Mouse (Mus musculus) hindbrain, embryonic 14.5 days (tissue): ENCODE measurements around the gene Iqcn. TPM values are rescaled to one million over a fixed set of nuclear protein-coding genes. Genes with fewer than 3 reads are reported as not detected.

Source experiments
- ATAC-seq: fragments of 200-750 bp; cut with Nextera tagmentation; 2 replicates; pipeline ENCODE4 v1.8.0; 2017; ENCODE audit warnings: moderate number of reproducible peaks, mild to moderate bottlenecking, moderate TSS enrichment, moderate library complexity; ENCODE audit not compliant: low FRiP score
- DNase-seq: peaks from one replicate; pipeline ENCODE4 v3.0.0-alpha.2; 2015; ENCODE audit warnings: low spot score
- H3K27ac ChIP-seq: fragments of 300-500 bp; sonication (generic); 2 replicates; pipeline ENCODE4 v1.5.1; 2014; ENCODE audit warnings: mild to moderate bottlenecking, moderate library complexity
- H3K27me3 ChIP-seq: fragments of 300-500 bp; sonication (generic); 2 replicates; pipeline ENCODE4 v1.6.1; 2014; ENCODE audit warnings: mild to moderate bottlenecking, low read length, mixed read lengths; ENCODE audit not compliant: control insufficient read depth, insufficient read depth
- H3K36me3 ChIP-seq: fragments of 300-500 bp; sonication (generic); replicated peaks from 2 replicates; pipeline ENCODE4 v1.6.1; 2014; ENCODE audit not compliant: control insufficient read depth, insufficient read depth
- H3K4me1 ChIP-seq: fragments of 300-500 bp; sonication (generic); replicated peaks from 2 replicates; pipeline ENCODE4 v1.6.1; 2014; ENCODE audit warnings: antibody characterized with exemption, low read length, mixed read lengths; ENCODE audit not compliant: control insufficient read depth, insufficient read depth
- H3K4me2 ChIP-seq: fragments of 300-500 bp; sonication (generic); replicated peaks from 2 replicates; pipeline ENCODE4 v1.6.1; 2014; ENCODE audit warnings: mild to moderate bottlenecking, moderate library complexity
- H3K4me3 ChIP-seq: fragments of 300-500 bp; sonication (generic); replicated peaks from 2 replicates; pipeline ENCODE4 v1.5.1; 2014; ENCODE audit warnings: mild to moderate bottlenecking, low read length
- H3K9ac ChIP-seq: fragments of 300-500 bp; sonication (generic); 2 replicates; pipeline ENCODE4 v1.6.1; 2014
- H3K9me3 ChIP-seq: fragments of 300-500 bp; sonication (generic); 2 replicates; pipeline ENCODE4 v1.6.1; 2016; ENCODE audit warnings: low read length; ENCODE audit not compliant: control insufficient read depth
- WGBS: fragments of 180-500 bp; shearing (Covaris S2); extraction: QIAGEN DNeasy Blood & Tissue Kit; methylation state at CpG from one replicate; pipeline ENCODE4 v1.1.7; 2014; 5-methylcytosine and 5-hydroxymethylcytosine counted together
- polyA plus RNA-seq: library from polyadenylated mRNA; unstranded; fragments of >200 nt; fragmentation: Nextera tagmentation; extraction: Ambion mirVana; gene quantifications from 2 replicates; pipeline ENCODE4 v1.2.1, GENCODE M21; 2014

The Iqcn gene
- polyA plus RNA-seq, 1 experiment from 2014 or later: 0.15 TPM

GRCm38 (mm10) chr8:70687576-70687975 lies 15.7 kb upstream of the Iqcn start:
- no peaks in the 10 kb centered on the region for H3K9me3 ChIP-seq
- H3K4me3 ChIP-seq: no peak overlapping the region
- no peaks in the 10 kb centered on the region for H3K27me3 ChIP-seq
- DNase-seq (no peak), ATAC-seq (no peak)
- peaks cover 16% of the 10 kb centered on the region for H3K4me1 ChIP-seq
- H3K9ac ChIP-seq: no peak overlapping the region
- H3K27ac ChIP-seq: no peak overlapping the region
- 82% methylated on average over 8 of the region's 8 CpGs for WGBS
- no peak overlapping the region for H3K4me2 ChIP-seq
- H3K36me3 ChIP-seq: no peaks in the 10 kb centered on the region

- Histone ChIP-seq H3K4me2 (no peak overlapping the region), H3K36me3 (no peaks in the 10 kb centered on the region), H3K27ac (no peak overlapping the region), H3K9me3 (no peaks in the 10 kb centered on the region), H3K9ac (no peak overlapping the region), H3K4me3 (no peak overlapping the region), H3K27me3 (no peaks in the 10 kb centered on the region), H3K4me1 (peaks cover 16% of the 10 kb centered on the region)
- DNase-seq (no peak), ATAC-seq (no peak)
- WGBS: 93% methylated on average over 3 of the region's 3 CpGs
These were observed 15.1 kb upstream of the Iqcn start for GRCm38 (mm10) chr8:70688136-70688535.

GRCm38 (mm10) chr8:70689892-70690390 lies 13.3 kb upstream of the Iqcn start:
- H3K4me1 ChIP-seq: peaks cover 13% of the 10 kb centered on the region
- H3K27ac ChIP-seq: no peak overlapping the region
- no peaks in the 10 kb centered on the region for H3K9me3 ChIP-seq
- 75% methylated on average over 5 of the region's 5 CpGs for WGBS
- DNase-seq: no peak
- H3K27me3 ChIP-seq: no peaks in the 10 kb centered on the region
- H3K4me3 ChIP-seq: no peak overlapping the region
- ATAC-seq: no peak
- no peaks in the 10 kb centered on the region for H3K36me3 ChIP-seq
- H3K9ac ChIP-seq: no peak overlapping the region
- no peak overlapping the region for H3K4me2 ChIP-seq

- H3K4me1 ChIP-seq: peaks cover 21% of the 10 kb centered on the region
- H3K9ac ChIP-seq: peak overlapping the region; percentile 41
- DNase-seq (no peak), ATAC-seq (no peak)
- H3K4me2 ChIP-seq: peak overlapping the region; percentile 52
- peak overlapping the region; percentile 23 for H3K4me3 ChIP-seq
- H3K9me3 ChIP-seq: no peaks in the 10 kb centered on the region
- 62% methylated on average over 4 of the region's 4 CpGs for WGBS
- H3K36me3 ChIP-seq: no peaks in the 10 kb centered on the region
- no peaks in the 10 kb centered on the region for H3K27me3 ChIP-seq
- 0 out of 2 replicates have a peak overlapping the region, but pooled peaks have one; percentile 49 for H3K27ac ChIP-seq
These were observed 12.0 kb upstream of the Iqcn start for GRCm38 (mm10) chr8:70691230-70691629.

GRCm38 (mm10) chr8:70691727-70692231 lies 11.5 kb upstream of the Iqcn start:
- Histone ChIP-seq H3K4me3 (peak overlapping the region; percentile 23), H3K9ac (peak overlapping the region; percentile 41), H3K36me3 (no peaks in the 10 kb centered on the region), H3K27ac (0 out of 2 replicates have a peak overlapping the region, but pooled peaks have one; percentile 49), H3K4me2 (peak overlapping the region; percentile 52), H3K9me3 (no peaks in the 10 kb centered on the region), H3K27me3 (no peaks in the 10 kb centered on the region), H3K4me1 (peaks cover 27% of the 10 kb centered on the region)
- ATAC-seq (peak; percentile 39), DNase-seq (peak; percentile 42)
- under 1% methylated on average over 18 of the region's 20 CpGs for WGBS

GRCm38 (mm10) chr8:70693636-70694035 lies 9.6 kb upstream of the Iqcn start:
- Histone ChIP-seq H3K4me2 (no peak overlapping the region), H3K9ac (no peak overlapping the region), H3K9me3 (no peaks in the 10 kb centered on the region), H3K27me3 (no peaks in the 10 kb centered on the region), H3K4me1 (peaks cover 42% of the 10 kb centered on the region), H3K36me3 (no peaks in the 10 kb centered on the region), H3K4me3 (no peak overlapping the region), H3K27ac (no peak overlapping the region)
- 66% methylated on average over 5 of the region's 5 CpGs for WGBS
- ATAC-seq (no peak), DNase-seq (no peak)

GRCm38 (mm10) chr8:70695318-70696018 lies 7.8 kb upstream of the Iqcn start:
- DNase-seq (no peak), ATAC-seq (no peak)
- H3K9me3 ChIP-seq: no peaks in the 10 kb centered on the region
- H3K36me3 ChIP-seq: no peaks in the 10 kb centered on the region
- H3K4me3 ChIP-seq: no peak overlapping the region
- 32% methylated on average over 32 of the region's 32 CpGs for WGBS
- H3K27me3 ChIP-seq: no peaks in the 10 kb centered on the region
- no peak overlapping the region for H3K9ac ChIP-seq
- H3K27ac ChIP-seq: no peak overlapping the region
- no peak overlapping the region for H3K4me2 ChIP-seq
- peaks cover 42% of the 10 kb centered on the region for H3K4me1 ChIP-seq

- H3K27ac ChIP-seq: peak overlapping the region; percentile 45; the same call in 1 of the 2 replicates
- H3K9ac ChIP-seq: peak overlapping the region; percentile 52
- ATAC-seq (no peak), DNase-seq (peak; percentile 66)
- H3K4me3 ChIP-seq: peak overlapping the region; percentile 19
- peaks cover 43% of the 10 kb centered on the region for H3K4me1 ChIP-seq
- H3K9me3 ChIP-seq: no peaks in the 10 kb centered on the region
- H3K36me3 ChIP-seq: no peaks in the 10 kb centered on the region
- no peaks in the 10 kb centered on the region for H3K27me3 ChIP-seq
- H3K4me2 ChIP-seq: peak overlapping the region; percentile 51
- 5% methylated on average over 31 of the region's 31 CpGs for WGBS
These were observed 7.0 kb upstream of the Iqcn start for GRCm38 (mm10) chr8:70696019-70696885.

- no peaks in the 10 kb centered on the region for H3K27me3 ChIP-seq
- no peaks in the 10 kb centered on the region for H3K9me3 ChIP-seq
- 35% methylated on average over 4 of the region's 4 CpGs for WGBS
- peak overlapping the region; percentile 45; the same call in 1 of the 2 replicates for H3K27ac ChIP-seq
- H3K4me1 ChIP-seq: peaks cover 45% of the 10 kb centered on the region
- H3K9ac ChIP-seq: peak overlapping the region; percentile 52
- no peak for DNase-seq
- no peaks in the 10 kb centered on the region for H3K36me3 ChIP-seq
- peak overlapping the region; percentile 51 for H3K4me2 ChIP-seq
- ATAC-seq: no peak
- peak overlapping the region; percentile 19; the same call in 1 of the 2 replicates for H3K4me3 ChIP-seq
These were observed 6.3 kb upstream of the Iqcn start for GRCm38 (mm10) chr8:70696946-70697345.
